Mouse (Mus musculus): ENCODE results near the gene Lrrc10. TPM values are rescaled to one million over a fixed set of nuclear protein-coding genes. Genes with fewer than 3 reads are reported as not detected.

Gene Lrrc10
- polyA plus RNA-seq, 1 experiment = not detected

DNA sequence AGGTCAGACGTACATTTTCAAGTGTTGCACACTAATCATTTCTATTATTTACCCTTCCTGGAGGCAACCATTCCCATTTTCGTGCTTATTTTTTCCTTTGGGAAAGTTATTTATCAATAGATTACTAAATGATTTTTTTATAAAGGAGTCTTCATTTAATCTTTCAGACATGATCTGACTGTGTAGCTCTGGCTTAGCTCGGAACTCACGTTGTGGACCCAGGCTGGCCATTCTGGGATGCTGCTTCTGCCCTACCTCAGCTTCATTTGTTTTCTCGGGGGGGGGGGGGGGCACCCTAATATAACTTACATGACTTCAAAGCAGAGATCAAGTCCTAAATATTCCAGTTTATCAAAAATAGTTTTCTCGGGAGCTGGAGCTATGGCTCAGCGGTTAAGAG is 18.9 kb downstream of the Lrrc10 start:
- H3K27ac ChIP-seq (ENCODE audit: insufficient read depth, low read depth, low read length) = no peak overlapping the region
- 2% methylated on average over 7 of the region's 7 CpGs for WGBS

DNA sequence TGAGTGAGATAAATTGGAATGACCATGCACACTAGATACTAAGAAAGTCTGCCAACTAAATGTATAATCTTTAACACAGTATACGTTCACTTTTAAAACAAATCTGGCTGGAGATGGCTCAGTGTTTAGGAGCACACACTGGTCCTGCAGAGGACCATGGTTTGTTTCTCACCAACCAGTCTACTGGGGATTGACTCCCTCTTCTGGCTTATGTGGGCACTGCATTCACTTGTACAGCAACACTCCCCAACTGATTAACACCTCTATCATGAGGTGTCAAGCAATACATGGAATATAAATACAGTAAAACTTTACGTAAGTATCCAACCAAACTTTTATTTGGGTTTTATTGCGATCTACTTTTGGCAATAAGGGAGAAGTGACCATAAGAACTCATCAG is 24.0 kb downstream of the Lrrc10 start:
- no peaks in the 10 kb centered on the region for H3K4me1 ChIP-seq (ENCODE audit: control insufficient read depth, insufficient read depth, insufficient read length, low read length)
- H3K27me3 ChIP-seq (ENCODE audit: control insufficient read depth, insufficient read depth, low read length) = no peaks in the 10 kb centered on the region
- TF ChIP-seq CTCF (IDR thresholded peaks at IDR 0.05; ENCODE audit: extremely low read depth, insufficient read length, insufficient replicate concordance, low read depth, low read length) (no peak), POLR2A (IDR thresholded peaks at IDR 0.05; ENCODE audit: low read depth, low read length) (no peak)
- H3K4me3 ChIP-seq (ENCODE audit: low read depth, low read length) = no peak overlapping the region
- no peak overlapping the region for H3K27ac ChIP-seq (ENCODE audit: insufficient read depth, low read depth, low read length)
- H3K36me3 ChIP-seq (ENCODE audit: control insufficient read depth, insufficient read depth, low read length) = peaks cover 18% of the 10 kb centered on the region
- 95% methylated on average over 3 of the region's 3 CpGs for WGBS

More for the DNA sequence above, 18.9 kb downstream of the Lrrc10 start:
- H3K27me3 ChIP-seq (ENCODE audit: control insufficient read depth, insufficient read depth, low read length) = no peaks in the 10 kb centered on the region
- no peaks in the 10 kb centered on the region for H3K4me1 ChIP-seq (ENCODE audit: control insufficient read depth, insufficient read depth, insufficient read length, low read length)
- H3K4me3 ChIP-seq (ENCODE audit: low read depth, low read length) = peak overlapping the region; percentile 42; the same call in 1 of the 2 replicates
- peaks cover 27% of the 10 kb centered on the region for H3K36me3 ChIP-seq (ENCODE audit: control insufficient read depth, insufficient read depth, low read length)
- TF ChIP-seq POLR2A (IDR thresholded peaks at IDR 0.05; ENCODE audit: low read depth, low read length) (no peak), CTCF (IDR thresholded peaks at IDR 0.05; ENCODE audit: extremely low read depth, insufficient read length, insufficient replicate concordance, low read depth, low read length) (no peak)

DNA sequence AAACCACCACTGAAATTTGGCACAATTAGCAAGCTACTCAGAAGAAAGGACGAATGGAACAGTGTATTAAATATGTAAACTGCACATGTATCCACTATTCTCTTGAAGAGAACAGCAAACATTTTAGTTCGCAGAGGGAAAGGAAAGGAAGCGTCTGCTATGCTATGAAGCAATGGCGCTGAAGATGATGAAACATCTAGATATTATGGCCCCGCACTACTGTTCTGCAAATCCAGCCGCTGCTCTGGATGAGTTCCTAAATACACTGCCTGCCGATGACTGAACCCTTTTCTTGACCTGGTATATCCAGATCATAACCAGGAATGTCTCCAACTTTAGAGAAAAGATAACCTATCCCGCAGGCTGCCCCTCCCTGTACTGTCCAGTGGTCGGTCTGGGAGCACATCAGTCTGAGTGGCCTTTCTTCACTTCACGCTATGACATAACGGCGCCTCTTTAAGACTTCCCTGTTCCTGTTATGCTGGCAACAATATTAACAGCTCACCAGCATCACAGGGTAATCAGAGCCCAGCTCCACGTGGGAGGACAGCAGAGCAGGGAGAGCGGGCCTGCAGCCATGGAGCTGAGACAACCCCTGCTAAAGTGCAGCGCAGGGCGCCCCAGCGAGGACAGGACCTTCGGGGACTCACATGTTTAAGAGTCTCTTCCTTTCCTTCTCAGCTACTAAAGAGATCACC is 27.2 kb downstream of the Lrrc10 start:
- Histone ChIP-seq H3K27me3 (ENCODE audit: control insufficient read depth, insufficient read depth, low read length) (no peaks in the 10 kb centered on the region), H3K36me3 (ENCODE audit: control insufficient read depth, insufficient read depth, low read length) (peaks cover 37% of the 10 kb centered on the region), H3K27ac (ENCODE audit: insufficient read depth, low read depth, low read length) (no peak overlapping the region), H3K4me1 (ENCODE audit: control insufficient read depth, insufficient read depth, insufficient read length, low read length) (no peaks in the 10 kb centered on the region), H3K4me3 (ENCODE audit: low read depth, low read length) (no peak overlapping the region)
- 87% methylated on average over 18 of the region's 18 CpGs for WGBS
- no peak for TF ChIP-seq CTCF (IDR thresholded peaks at IDR 0.05; ENCODE audit: extremely low read depth, insufficient read length, insufficient replicate concordance, low read depth, low read length)
- no peak for TF ChIP-seq POLR2A (IDR thresholded peaks at IDR 0.05; ENCODE audit: low read depth, low read length)

DNA sequence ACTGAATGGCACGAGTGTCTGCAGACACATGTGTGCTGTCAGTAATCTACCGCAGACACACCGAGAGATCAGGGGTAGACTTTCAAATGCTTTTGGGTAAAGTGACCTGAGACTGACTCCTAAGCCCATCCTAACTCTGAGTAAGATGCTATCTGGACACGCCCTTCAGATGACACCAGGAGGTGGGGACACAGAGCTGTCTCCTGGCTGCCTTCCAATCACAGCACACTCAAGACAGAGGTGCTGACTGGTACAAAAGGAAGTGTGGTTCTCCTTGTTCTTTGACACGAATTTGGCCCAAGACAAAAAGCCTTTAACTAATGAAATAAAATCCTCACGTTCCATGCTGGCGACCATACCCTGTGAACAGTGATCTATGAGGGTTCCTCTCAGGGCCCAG is 28.0 kb downstream of the Lrrc10 start:
- no peak for TF ChIP-seq CTCF (IDR thresholded peaks at IDR 0.05; ENCODE audit: extremely low read depth, insufficient read length, insufficient replicate concordance, low read depth, low read length)
- TF ChIP-seq POLR2A (IDR thresholded peaks at IDR 0.05; ENCODE audit: low read depth, low read length) = no peak
- WGBS = 81% methylated on average over 7 of the region's 7 CpGs

DNA sequence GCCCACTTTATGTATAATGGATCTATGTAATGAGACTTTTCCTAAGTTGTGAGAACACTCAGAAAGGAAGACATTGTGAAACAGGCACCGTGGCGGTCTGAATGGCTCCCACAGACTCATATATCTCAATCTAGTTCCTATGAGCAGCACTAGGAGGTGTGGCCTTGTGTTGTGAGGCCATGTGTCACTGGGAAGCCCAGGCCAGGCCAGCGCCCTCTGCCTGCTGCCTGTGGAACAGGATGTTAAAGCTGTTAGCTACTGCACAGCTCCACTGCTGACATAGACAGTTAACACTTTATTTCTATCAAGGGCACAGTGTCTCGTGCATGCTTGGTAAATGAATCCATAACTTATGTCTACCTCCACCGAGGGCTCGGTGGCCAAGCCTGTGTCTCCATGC is 33.1 kb downstream of the Lrrc10 start:
- H3K4me1 ChIP-seq (ENCODE audit: control insufficient read depth, insufficient read depth, insufficient read length, low read length) = no peaks in the 10 kb centered on the region
- 80% methylated on average over 6 of the region's 6 CpGs for WGBS

More for the DNA sequence above, 28.0 kb downstream of the Lrrc10 start:
- Histone ChIP-seq H3K4me1 (ENCODE audit: control insufficient read depth, insufficient read depth, insufficient read length, low read length) (no peaks in the 10 kb centered on the region), H3K36me3 (ENCODE audit: control insufficient read depth, insufficient read depth, low read length) (peaks cover 41% of the 10 kb centered on the region), H3K27ac (ENCODE audit: insufficient read depth, low read depth, low read length) (no peak overlapping the region), H3K4me3 (ENCODE audit: low read depth, low read length) (no peak overlapping the region), H3K27me3 (ENCODE audit: control insufficient read depth, insufficient read depth, low read length) (no peaks in the 10 kb centered on the region)

DNA sequence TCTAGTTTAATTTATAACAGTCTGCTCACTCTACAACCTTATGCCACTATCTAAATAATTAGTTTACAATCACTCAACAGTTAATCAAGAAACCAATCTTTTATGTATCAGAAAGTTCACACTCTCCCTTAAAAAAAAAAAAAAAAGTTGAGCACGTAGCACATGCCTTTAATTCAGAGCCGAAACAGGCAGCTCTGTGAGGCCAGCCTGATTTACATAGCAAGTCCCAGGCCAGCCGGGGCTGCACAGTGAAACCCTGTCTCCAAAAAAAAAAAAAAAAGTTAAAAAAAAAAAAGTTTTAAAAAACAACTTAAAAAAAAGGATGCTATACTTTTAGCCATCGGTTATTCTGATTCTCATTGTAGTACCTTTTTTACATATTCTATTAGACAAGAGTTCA is 36.2 kb downstream of the Lrrc10 start:
- TF ChIP-seq POLR2A (IDR thresholded peaks at IDR 0.05; ENCODE audit: low read depth, low read length) = no peak
- no peak for TF ChIP-seq CTCF (IDR thresholded peaks at IDR 0.05; ENCODE audit: extremely low read depth, insufficient read length, insufficient replicate concordance, low read depth, low read length)
- no peaks in the 10 kb centered on the region for H3K27me3 ChIP-seq (ENCODE audit: control insufficient read depth, insufficient read depth, low read length)
- H3K27ac ChIP-seq (ENCODE audit: insufficient read depth, low read depth, low read length) = no peak overlapping the region
- 88% methylated on average over 4 of the region's 4 CpGs for WGBS
- H3K4me3 ChIP-seq (ENCODE audit: low read depth, low read length) = no peak overlapping the region
- H3K4me1 ChIP-seq (ENCODE audit: control insufficient read depth, insufficient read depth, insufficient read length, low read length) = no peaks in the 10 kb centered on the region
- H3K36me3 ChIP-seq (ENCODE audit: control insufficient read depth, insufficient read depth, low read length) = peaks cover 29% of the 10 kb centered on the region

More for the DNA sequence above, 33.1 kb downstream of the Lrrc10 start:
- Histone ChIP-seq H3K4me3 (ENCODE audit: low read depth, low read length) (no peak overlapping the region), H3K36me3 (ENCODE audit: control insufficient read depth, insufficient read depth, low read length) (peaks cover 41% of the 10 kb centered on the region), H3K27me3 (ENCODE audit: control insufficient read depth, insufficient read depth, low read length) (no peaks in the 10 kb centered on the region), H3K27ac (ENCODE audit: insufficient read depth, low read depth, low read length) (no peak overlapping the region)
- TF ChIP-seq CTCF (IDR thresholded peaks at IDR 0.05; ENCODE audit: extremely low read depth, insufficient read length, insufficient replicate concordance, low read depth, low read length) (peak; percentile 54; the same call in 1 of the 2 replicates), POLR2A (IDR thresholded peaks at IDR 0.05; ENCODE audit: low read depth, low read length) (no peak)

DNA sequence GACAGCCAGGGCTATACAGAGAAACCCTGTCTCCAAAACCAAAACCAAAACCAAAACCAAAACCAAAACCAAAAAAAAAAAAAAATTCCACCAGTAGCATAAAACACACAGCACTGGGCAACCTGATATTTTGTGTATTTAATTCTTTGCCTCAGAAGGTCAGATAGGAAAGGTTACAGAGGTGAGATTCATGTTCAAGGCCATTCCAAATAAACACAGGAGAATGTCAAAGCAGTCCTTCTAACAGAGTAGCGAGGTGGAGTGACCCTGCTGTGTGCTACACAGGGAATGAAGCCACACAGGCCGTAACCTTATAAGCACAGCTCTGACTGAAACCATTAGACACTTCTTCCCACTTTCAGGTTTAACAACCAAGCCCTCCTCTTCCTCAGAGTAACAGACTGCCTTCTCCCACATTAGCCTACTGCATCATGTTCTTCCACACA is 36.8 kb downstream of the Lrrc10 start:
- H3K4me1 ChIP-seq (ENCODE audit: control insufficient read depth, insufficient read depth, insufficient read length, low read length) = no peaks in the 10 kb centered on the region
- WGBS = 86% methylated on average over 2 of the region's 2 CpGs
- H3K4me3 ChIP-seq (ENCODE audit: low read depth, low read length) = no peak overlapping the region
- no peaks in the 10 kb centered on the region for H3K27me3 ChIP-seq (ENCODE audit: control insufficient read depth, insufficient read depth, low read length)
- no peak for TF ChIP-seq POLR2A (IDR thresholded peaks at IDR 0.05; ENCODE audit: low read depth, low read length)
- no peak for TF ChIP-seq CTCF (IDR thresholded peaks at IDR 0.05; ENCODE audit: extremely low read depth, insufficient read length, insufficient replicate concordance, low read depth, low read length)
- H3K36me3 ChIP-seq (ENCODE audit: control insufficient read depth, insufficient read depth, low read length) = peaks cover 25% of the 10 kb centered on the region
- no peak overlapping the region for H3K27ac ChIP-seq (ENCODE audit: insufficient read depth, low read depth, low read length)
